Mouse (Mus musculus): ENCODE results near the gene Hacl1.

The Hacl1 gene

DNA sequence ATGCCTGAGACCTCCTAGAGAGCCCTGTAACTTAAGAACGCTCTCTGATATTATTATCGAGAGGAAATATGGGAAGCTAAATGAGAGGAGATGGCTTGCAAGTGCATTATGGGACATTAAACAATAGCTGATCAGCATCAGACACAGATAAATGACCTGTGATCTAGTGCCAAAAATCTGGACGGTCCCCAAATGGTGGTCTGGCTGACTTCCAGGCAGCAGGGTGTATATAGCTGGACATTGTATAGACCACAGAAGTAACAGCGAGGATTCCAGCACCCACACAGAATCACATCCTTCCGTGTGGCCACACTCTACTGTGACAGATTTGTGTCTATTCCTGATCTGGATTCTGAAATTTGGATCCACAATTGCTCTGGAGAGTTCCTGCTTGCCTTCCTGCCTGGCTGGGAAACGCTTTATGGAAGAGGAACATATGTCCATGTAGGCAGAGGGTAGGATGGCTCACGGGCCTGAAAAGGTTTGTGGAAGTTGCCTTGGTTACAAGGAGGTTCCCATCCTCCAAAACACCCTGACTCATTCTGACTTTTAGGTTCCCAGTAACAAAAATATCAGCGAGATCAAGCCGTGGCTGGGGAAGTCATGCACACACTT lies 68.4 kb downstream of the Hacl1 start:
- DNase-seq: peak; percentile 11 to 23

DNA sequence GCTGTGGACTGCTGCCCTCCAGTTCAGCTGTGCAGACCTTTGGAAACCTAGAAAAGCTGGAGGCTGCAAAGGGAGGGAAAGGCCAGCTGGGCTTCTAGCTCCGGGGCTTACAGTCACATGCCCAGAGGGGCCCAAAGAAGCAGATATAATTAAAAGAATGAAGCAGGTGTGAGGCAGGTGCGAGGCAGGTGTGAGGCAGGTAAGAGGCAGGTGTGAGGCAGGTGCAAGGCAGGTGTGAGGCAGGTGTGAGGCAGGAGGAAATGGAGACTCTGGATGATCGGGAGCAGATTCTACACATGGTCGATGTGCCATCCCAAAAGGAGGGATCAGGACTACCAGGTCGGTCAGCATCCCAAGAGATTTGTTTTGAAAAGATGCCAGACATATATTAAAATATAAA lies 69.7 kb downstream of the Hacl1 start:
- no peak for DNase-seq

DNA sequence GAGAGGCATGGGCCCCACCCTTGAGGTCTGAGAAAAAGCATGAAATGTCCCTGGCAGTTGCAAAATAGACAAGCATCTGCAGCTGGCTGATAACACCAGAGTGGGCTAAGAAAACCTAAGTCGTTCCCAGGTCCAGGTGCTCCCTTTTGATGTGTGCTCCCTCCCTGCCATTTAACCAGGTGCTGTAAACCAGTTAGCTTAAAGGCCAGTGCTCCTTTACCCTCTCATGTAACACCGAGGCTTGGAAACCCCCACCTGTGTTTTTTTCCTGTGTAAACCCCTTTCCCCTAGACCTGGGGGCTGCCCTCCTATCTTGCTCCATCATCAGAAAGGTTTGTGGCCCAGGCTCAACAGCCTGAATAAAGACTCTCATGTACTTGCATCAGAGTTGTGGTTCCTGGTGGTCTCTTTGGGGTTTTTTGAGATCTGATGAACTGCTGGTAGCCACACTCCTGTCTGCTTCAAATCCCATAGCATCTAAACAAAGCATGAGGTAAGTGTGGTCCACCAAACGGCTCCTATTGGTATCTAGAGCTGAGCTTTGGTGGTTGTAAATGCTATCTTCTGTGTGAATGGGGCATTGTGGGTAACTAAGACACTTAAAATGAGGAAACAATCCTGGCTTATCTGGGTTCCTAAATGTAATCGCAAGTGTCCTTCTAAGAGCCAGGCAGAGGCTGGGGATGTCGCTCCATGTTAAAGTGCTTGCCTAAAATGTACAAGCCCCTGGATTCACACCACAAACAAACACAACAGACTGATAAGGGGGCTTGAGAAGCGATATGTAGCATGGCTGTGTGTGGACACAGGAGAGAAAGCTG lies 70.7 kb downstream of the Hacl1 start:
- no peak for DNase-seq

DNA sequence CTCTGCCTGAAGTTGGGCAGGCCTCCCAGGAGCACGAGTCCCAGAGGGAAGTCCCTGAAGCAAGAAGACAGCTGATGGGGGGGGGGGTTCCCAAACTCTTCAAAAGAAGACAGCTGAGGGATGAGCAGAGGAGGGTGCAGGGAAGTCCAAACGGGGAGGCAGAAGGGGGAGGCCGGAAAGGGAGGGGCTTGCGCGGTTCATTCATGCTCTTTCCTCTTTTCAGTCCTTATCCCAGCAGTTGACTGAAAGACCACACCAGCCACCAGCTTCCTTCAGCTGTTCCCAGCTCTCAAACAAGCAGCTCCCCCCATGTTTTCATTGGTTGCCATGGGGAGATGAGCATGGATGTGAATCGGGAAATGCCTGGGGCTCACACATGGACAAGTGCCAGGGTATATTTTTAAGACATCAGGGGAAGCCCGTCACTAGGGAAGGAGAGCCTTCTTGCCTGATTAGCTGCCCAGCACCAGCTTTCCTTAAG lies 71.9 kb downstream of the Hacl1 start:
- DNase-seq: no peak

DNA sequence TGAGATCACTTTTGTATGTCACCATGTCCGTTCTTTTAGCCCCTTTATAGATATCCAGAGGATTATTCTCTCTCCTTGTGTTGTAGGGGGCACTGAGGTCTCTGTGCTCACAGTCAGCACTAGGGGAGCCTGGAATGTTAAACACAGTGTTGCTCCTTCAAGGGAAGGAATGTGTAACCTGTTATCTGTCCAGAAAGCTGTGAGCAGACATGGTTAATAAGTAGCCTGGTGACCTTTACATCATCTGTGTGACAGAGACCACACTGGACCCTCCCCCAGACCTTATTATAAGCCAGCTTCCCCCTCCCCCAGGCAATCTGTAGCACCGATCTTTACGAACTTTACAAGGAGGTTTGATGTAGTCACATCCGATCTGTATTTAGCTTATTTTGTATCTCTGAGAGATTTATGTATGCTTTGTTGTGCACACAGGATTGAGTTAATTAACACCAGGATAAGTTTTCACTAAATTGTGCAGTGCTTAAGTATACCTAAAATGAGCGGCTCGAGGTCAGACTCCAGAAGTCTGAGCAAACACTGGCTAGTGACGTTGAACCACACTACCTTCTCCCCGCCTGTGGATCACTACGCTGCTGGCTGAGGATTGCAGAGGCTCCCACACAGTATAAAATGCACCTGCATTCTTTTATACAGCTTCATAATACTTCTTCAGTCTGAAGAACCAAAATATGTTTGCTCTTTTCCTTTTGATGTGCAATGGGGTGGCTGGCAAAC lies 75.4 kb downstream of the Hacl1 start:
- DNase-seq: no peak

DNA sequence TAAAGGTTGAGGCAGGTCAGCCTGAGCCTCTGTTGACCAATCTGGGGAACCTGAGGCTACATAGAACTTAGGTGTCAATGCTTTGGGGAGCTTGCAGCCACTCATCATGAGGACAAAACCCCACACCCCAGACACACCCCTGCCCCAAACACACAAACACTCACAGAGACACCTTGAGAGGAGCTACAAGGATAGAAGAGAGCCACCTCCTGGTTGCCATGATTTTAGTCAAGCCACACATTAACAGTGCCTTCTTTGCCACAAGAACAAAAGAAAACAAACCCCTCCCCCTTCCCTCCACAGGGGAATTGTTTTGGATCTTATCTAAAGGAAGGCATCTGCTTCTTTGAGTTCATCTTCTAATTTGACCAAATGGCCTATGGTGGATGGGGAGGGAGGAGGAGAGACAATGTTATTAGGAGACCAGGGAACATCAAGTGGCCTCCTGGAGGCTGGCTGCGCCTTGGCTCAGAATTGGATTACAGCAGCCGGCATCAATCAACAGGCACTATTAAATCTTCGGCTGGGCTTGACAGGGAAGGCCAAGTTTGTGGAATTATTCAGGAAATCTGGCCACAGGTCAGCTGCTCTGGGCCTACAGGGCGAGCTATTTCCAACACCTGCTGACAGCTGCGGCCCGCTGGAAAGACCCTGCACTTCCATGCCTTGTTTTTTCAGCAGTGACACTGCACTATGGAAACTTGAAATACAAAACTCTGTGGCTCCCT lies 76.5 kb downstream of the Hacl1 start:
- no peak for DNase-seq

DNA sequence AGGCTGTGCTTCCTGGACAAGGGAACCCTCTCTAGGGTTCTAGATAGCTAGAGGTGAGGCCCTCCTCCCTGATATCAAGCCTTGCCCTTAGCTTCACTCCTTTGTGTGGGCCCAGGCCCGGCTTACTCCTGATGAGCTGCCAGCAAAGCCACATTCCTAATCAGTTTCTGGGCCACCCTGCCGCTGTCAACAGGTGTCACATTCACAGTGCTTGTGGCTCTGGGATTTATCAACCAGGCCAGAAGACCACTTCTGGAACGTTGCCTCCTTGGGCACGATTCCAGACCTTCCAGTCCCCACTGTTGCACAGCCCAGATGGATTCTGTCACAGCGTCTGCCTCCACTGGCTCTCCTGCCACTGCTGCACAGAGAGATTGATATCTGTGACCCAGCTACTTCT lies 80.2 kb downstream of the Hacl1 start:
- DNase-seq: no peak

DNA sequence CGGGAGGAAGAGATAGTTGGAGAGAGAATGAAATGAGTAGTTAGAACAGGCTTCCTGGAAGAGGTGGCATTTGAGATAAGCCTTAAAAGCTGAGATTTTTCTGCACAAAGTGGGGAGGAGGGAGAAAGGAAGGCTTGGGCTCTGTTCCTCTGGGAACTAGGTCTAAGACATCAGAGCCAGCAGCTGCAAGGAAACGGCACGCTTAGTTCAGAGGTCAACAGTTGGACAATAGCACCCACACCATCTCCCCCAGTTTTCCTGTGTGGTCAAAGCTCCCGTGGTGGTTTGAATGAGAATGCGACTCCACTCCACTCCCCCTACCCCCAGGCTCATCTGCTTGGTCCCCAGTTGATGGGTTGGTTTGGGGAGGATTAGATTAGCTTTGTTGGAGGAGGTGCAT lies 81.9 kb downstream of the Hacl1 start:
- DNase-seq: no peak

DNA sequence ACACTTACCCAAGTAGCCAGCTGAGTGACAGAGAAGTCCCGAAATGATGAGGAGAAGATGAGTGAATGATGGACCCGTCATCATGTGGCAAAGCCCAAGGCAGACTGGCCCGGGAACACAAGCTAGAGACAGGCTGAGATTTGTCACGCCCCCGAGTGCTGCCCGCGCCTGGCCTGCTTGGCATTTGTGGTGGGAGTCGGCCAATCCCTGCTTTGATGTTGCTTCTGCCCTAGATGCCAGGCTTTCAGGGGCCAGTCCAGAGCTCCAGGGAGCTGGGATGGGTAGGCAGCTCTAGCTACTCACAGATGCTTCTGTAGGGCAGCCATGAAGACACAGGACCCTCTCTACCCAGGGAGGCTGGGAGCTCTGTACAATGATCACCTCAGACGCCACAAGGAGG lies 83.3 kb downstream of the Hacl1 start:
- DNase-seq: no peak

DNA sequence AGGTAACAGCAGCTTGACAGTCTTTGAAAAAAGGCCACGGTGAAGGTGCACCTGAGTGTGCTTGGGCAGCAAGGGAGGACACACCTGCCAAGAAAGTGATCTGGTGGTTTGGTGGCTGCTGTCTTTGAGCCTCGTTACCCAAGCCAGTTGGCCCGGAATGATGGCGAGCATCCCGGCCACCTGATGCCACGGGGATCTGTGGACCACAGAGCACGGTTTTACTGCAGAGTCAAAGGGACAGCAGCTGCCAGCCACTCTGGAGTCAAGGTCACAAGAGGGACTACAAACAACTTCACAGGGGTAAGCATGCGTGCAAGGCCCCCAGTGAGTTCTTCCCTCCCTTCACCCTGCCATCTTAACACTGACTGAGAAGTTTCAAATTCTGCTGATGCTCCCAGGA lies 83.8 kb downstream of the Hacl1 start:
- DNase-seq: peak; percentile 33 to 42

DNA sequence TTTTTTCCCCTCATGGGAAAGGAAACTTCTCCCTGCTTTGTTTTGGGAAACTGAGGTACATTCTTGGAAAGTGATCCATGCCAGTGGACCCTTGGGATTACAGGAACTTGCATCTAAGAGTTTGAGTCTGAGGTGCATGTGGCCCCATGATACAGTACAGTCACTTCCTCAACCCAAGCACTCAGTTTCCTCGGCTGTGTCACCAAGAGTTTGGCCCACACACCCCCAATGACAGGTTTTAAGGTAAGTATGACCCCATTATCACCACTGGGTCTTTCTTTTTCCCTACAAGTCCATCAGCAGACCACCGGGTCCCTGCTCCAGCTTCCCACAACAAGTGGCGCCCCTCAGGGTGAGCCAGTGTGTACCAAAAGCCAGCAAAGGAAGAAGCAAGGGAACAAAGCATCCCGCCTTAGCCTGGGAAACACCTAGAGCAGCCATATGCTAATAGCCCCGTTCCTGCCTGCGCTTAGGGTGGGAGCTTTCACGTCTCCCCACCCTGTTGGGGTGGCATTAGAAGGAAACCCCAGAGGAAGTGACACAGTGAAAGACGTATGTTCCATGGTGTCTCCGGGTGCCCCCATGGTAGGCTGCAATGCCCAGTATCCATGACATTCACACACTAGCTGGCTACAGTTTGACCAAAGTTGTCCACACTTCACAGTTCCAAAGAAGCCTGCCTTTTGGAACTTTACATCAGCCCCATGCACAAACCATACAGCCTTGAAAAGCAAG lies 84.4 kb downstream of the Hacl1 start:
- DNase-seq: no peak

DNA sequence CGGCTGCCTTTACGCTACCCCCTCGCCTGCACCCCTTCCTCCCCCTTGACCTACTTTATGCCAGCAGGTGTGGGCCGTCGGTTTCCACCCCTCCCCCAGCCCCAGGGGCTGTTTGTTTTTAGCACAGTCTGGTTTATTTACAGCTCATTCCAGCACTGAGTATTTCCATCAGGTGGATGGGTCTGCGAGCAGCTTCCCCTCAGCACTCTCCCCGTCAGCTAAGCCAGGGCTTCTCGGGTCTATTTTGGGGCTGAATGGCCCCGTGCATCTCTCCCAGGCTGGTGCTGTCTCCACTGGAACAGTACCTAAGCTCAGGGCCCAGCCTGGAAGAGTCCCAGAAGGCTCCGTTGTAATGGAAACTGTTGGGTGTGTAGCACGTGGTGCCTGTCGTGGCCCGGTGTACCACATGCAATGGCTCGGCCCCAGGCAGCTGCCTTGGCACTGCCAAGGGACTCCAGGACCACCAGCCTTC lies 85.1 kb downstream of the Hacl1 start:
- no peak for DNase-seq

DNA sequence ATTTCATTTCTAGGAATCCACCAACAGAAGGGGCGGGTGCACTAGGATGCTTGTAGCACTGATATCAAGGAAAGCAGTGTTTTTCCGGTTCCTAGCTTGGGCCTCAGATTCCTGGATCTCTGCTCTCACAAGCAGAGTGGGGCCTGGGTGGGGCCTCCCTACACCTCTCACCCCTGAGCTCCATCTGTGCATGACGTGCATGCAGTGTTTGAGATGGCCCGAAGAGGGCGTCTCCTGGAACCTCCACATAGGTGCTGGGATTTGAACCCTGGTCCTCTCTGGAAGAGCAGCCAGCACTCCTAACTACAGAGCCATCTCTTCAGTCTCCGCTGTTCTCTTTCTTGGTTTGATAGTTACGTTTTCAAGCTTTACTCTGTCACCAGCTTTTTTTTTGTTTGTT lies 86.1 kb downstream of the Hacl1 start:
- DNase-seq: no peak
